Mouse (Mus musculus): ENCODE data around the gene Ablim1.

Gene Ablim1

DNA sequence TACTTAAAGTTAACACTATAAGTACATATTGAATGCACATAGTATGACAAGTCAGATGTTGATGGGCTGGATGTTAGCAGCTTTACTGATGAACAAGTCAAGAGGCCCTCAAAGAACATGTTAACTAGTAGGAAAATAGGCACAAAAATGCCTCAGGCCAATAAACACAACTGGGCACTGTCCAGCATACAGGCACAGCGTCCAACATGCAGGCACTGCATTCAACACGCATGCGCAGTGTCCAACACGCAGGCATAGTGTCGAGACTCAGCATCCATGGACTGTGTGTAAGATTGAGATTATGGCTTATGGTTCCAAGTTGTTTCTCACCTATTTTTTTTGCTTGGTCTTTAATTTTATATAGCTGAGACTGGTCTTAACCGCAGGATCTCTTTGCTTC, 92.1 kb downstream of the Ablim1 start:
- CTCF ChIA-PET = no interaction called here

DNA sequence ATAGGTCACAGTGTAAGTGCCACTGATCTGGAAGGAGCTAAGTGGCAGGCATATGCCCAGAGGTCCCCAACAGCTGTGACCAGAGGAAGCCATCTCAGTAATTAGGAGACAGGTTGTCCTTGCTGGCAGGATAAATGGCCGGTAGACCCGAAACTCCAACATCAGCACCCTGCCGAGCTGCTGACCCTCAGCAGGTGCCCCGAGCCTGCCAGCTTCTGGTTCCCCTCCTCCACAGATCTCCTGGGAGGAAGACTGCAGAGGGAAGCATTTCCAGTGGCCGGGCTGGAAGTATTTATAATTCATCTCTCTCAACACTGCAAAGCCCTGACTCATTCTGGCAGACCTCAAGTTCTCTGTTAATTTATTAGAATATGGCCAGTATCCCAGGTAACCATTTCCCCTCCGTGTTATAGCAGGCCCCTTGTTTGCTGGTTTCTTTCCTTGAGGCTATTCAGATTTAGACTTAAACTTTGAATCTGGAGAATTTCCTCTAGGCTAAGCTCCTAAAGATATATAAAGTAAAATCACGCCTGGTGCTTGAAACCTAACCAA, 93.0 kb downstream of the Ablim1 start:
- CTCF ChIA-PET = no interaction called here

DNA sequence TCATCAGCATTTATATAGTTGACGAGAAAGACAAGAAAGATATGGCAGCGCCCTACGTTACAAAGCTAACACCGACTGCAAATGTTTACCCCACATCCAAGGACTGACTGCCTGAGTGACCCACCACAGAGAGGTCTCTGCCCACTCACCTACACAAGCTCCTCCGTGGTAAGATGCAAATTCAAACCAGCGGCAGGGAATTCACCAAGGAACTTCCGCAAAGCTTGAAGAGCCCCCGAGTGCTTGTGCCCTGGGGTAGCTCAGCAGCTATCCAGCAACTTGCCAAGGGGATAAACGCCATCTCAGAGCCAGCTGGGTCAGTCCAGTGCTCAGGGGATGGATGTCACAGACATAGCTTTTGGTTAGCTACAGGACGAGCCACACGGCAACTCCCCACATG, 95.0 kb downstream of the Ablim1 start:
- CTCF ChIA-PET = no interaction called here

DNA sequence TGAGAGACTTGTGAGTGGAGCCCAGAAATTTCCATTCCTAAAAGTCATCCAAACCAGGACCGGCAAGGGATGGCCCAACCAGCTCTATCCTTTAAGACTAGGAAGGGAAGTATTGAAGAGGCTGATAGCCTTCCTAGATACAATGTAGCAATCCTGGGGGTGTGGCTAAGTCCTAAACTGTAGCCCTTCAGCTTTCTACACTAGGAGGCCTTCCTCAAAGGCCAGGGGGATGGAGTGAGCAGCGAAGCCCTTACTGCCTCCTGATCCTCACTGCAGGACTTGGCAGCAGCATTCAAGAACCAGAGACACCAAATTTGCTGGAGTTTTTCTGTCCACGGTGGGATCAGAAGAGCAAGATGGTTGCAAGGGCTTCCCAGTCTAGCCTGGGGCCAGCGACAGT, 97.6 kb downstream of the Ablim1 start:
- CTCF ChIA-PET = no interaction called here

DNA sequence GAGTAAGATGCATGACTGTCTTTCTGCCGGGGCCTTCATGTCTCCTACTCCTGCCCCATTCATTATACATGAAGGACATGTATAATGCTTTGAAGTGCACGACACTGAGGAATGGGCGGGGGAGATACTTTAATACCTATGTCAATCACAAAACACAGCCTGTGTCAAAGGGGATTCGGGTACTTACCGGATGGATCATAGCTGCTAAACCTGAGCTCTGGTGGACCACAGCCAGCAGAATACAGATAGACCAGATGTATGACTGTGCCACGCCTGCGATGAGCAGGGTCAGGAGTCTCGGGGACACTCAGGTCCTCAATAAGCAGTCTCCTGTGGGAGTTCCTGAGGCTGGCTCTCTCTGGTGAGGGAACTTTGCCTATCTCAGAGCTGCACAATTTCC, 99.2 kb downstream of the Ablim1 start:
- CTCF ChIA-PET = no interaction called here

DNA sequence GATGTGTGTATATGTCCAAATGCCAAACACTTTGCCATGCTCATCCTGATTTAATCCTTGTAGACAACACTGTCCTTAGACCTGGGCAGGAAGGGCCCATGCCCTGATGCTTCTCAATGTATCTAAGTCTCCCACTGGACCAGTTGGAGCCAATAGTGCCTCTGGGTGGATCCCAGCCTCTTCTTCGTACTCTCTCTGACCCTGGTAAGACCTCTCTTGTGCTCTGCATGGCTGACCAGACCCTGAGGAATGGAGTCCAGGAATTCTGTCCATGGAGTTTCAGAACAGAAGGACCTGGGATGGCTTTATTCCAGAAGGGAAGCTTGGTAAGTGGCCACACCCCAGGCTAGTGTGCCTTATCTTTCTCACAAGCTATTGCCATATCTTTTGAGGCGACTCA, 102.3 kb downstream of the Ablim1 start:
- CTCF ChIA-PET = no interaction called here

DNA sequence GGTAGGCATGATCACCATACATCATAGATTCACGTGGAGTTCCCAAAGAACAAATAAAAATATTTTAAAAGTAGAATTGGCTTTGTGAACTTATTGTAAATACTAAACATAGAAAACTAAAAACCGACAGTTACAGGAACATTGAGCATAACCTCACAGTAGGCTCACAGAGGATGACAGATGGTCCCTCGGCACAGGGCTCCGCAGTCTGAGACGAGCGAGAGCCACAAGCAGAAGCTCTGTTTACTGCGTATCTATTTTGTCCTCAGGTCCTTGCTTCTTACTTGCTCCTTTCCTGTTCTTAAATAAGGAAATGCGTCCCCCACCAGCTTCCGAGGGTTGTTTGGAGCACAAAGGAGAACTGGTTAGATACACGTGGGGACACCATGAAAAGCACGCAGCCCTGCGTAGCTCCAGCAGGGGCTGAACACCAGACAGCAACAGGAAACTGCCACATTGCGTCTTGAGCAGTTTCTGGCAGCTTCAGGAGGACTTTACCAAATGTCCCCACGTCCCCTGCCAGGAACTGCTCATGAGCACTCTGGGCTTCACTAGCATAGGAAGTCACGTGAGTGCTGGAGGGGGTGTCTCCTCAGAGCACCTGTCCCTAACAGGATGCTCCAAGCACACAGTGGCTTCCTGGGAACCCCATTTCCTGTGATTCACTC, 103.1 kb downstream of the Ablim1 start:
- CTCF ChIA-PET = no interaction called here

DNA sequence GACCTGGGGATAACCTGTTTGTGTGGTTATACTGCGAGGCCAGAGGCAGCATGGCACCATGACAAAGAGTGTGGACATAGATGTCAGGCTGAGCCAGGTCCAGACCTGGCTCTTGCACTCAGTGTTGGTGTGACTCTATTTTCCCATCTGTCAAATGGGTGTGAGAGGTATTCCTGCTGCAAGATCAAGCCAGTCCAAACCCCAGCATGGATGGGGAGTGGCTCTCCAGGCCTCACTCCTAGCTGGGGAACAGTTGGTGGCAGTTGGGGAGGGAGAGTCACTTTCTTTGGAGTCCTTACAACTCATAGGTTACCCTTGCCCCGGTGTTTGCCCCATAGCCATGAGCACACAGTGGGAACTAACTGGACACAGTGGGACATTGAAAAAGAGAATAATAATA, 103.8 kb downstream of the Ablim1 start:
- CTCF ChIA-PET = no interaction called here

DNA sequence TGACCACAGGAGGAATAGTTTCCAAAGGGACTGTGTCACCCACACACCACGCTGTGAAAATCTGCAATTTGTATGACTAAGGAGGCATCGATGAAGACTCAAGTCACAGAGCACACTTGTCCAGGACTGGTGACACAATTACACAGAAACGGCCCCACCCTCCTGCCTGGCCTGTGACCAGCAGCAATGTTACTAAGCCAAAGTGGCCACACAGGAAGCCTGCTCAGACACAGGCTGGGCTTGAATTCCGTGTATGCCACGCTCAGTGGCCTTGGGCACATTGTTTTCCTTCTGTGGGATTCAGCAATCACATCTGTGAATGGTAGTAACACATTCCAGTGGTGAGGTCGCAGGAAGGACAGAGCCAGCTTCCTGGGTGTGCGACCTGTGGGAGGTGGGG, 110.6 kb downstream of the Ablim1 start:
- CTCF ChIA-PET = no interaction called here

DNA sequence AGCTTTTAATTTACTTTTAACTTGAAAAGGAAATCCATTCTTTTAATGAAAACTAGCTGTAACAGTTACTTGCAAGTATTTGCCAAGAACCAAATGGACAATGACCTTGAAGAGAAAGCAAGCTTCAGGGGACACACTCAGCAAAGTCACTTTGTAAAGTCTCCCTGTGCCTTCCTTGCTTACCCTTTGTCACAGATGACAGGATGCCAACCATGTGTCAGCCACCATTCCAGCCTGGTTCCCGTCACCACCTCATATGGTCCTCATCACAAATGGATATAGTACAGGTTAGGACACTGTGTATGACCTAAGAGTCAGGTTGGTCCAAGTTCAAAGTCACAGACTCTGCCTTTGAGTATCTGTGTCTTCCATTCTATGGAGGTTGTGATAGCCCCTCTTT, 112.2 kb downstream of the Ablim1 start:
- CTCF ChIA-PET = no interaction called here

DNA sequence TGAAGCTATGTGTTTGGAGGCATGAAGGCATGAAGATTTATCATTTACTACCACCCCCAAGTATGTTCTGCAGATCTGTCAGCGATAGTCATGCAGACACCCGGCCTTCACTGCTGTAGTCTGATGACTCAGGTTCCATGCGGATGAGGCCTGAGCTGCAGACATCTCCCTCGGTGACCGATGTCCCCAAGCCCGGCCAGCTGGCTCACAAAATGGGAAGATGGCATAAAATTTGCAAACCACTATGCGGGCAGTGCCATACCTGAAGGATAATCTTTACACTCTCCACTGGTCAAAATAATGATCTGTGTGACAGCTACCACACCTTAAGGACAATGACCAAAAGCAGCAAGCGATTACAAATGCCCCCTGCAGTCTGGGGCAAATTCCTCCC, 113.6 kb downstream of the Ablim1 start:
- CTCF ChIA-PET = interaction anchor here (0.6 kb wide), 1 partner anchor 156 kb away, joined by 3 read pairs; no protein-coding TSS in a partner anchor

DNA sequence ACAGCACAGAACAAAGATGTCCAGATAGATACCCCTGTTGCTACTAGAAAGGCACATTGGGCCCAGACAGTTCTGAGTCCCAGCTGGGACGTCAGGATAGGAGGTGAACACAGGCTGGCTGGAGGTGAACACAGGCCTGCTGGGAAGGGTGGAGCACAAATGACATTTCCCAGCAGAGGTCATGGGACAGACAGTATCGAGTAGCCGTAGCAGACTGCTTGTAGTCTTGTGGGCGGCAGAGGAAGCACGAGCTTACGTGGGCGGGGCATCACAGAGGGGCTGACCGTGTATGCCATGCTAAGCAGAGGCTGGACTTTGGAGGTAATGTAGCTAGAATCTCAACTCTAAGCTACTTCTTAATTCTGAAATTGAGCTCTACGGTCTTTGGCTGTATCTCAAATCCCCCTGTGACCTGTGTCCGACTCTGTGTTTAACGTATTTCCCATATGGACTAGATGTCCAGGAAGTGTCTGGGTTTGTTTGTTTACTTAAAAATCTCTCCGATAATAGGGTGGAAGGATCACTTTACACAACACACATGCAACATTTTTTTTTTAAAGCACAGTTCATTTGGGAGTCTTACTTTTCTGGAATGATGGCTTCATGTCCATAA, 114.1 kb downstream of the Ablim1 start:
- CTCF ChIA-PET = interaction anchor here (0.6 kb wide), 1 partner anchor 156 kb away, joined by 3 read pairs; no protein-coding TSS in a partner anchor

DNA sequence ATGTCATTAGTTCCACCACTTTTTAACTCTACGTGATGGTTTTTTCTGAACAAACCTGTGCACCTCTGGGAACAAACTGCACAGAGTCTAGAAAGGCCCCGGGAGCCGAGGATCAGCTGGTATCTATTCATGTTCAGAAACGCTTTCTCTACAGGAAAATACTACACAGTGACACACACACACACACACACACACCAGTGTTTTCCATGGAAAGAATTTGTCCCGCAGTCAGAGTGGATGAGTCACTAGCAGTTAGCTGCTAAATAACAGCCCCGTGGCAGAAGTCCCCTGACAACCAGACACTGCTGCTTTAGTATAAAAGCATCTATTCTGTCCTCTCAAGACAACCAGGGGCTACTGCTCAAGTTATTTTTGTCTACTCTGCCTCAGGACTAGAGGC, 115.4 kb downstream of the Ablim1 start:
- CTCF ChIA-PET = interaction anchor here (0.7 kb wide), 2 partner anchors 292 to 362 kb away, joined by 6 to 14 read pairs; no protein-coding TSS in a partner anchor

DNA sequence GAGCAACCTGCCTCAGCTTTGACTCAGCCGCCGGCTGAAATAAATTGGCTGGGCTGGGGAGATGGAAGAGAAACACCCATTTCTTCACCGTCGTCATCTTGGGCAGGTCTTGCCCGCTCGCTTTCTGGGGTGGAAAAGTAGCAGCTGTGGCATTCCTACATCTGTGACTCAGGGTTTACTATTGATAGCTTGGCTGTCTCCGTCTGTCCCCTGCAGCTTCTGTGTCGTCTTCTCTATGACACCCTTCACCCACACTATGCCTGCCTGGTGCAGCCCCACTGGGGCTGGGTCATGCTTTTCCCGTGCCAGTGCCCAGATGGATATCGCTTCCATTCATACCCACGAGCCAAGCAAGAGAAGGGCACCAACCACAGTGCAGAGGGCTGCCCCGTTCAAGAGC, 116.2 kb downstream of the Ablim1 start:
- CTCF ChIA-PET = no interaction called here

DNA sequence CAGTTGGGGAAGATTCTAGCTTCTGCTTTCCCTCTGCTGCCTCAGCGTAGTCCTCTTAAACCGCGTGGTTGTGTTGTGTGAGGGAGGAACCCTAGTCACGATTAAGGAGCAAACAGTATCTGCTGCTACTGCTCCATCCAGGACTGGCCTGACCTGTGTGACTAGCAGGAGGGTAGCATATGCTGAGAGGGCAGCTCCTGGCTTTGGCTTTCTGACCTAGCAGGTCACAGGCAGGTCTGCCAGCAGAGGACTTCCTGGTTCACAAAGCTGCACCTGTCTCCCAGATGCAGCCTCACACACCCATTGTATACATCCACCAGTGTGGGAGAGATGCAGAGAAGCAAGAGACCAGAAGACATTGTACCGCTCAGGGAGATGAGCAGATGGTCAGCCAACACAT, 116.7 kb downstream of the Ablim1 start:
- CTCF ChIA-PET = no interaction called here

DNA sequence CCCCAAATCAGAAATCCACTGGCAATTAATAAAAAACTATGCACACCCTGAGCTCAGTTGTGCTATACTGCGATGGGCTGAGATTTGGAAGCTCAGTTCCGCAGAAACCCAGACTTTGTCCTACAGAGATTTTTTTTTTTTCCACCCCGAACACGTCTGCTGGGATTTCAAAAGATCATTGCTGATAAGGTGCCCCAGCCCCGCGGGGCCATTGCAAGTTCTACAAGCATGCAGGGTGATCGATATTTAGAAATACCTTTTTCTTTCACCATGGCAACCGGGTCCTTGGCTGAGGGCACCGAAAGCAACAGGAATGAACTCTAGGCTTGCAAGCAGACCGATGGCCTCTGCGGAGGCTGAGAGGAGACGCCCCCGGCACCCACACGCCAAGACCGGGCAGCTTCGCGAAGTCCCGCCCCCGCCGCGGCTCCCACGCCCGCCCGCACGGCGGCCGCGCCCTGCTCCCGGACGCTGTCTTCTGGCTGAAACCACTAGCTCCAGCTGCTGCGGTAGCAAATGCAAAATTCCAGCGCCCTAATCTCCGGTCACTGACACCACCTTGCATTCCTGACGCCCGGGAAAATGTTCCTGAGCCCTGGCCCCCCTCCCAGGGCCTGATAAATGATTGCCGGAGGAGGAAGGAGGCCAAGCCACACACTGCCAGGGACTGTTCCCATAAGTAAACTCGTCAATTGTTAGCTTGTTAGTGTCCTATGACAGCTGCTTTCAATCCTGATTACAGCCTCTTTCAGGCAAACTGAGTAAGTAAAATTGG, 117.5 kb downstream of the Ablim1 start:
- CTCF ChIA-PET = no interaction called here

DNA sequence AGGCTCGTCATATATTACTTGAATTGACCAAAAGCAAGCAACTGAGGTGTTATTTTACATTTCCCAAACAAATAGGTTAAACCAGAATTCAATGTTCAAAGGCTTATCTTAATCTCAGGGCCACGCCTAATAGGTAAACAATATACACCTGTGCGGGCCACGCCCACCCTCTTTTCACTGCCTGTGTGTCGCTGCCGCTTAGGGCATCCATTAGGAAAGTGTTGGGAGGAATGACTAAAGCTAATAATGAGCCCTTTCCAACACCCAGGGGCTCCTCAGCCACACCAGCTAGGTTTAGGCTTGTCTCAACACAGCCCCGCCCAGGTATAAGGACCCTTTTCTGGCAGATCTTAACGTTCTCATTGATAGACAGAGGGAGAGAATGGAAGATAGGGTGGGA, 118.1 kb downstream of the Ablim1 start:
- CTCF ChIA-PET = no interaction called here

DNA sequence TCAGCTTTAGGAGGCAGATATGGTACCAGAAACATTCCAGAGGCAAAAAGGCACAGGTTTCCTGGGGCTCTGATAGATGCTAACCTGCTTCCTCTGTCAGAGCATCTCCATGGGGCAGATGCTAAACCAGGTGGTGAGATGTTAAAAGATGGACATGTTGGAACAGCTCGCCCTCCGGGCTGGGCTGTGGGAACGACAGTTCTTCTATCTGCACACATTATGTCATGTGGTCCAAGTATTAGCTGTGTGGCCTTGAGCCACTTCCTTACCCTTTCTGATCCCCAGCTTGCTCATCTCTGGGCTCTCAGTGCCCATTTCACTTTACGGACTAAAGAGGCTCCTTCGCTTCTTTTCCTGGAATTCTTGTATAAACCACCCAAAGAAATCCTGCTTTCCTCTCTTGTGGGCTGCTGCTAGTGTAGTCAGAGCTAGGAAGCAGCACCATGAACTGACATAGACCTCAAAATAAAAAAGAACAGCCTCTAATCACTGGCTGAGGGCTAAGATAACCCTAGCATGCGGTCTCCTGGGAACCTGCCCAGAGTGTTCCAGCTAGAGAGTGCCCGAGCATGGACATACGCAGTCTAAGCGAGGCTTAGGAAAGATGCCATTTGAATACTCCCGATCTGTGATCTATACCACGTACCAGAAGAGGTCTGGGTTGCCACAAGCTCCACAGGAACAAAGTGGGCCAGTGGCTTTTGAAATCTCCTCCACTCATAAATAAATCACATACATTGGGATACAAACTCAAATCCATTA, 119.4 kb downstream of the Ablim1 start:
- CTCF ChIA-PET = no interaction called here

DNA sequence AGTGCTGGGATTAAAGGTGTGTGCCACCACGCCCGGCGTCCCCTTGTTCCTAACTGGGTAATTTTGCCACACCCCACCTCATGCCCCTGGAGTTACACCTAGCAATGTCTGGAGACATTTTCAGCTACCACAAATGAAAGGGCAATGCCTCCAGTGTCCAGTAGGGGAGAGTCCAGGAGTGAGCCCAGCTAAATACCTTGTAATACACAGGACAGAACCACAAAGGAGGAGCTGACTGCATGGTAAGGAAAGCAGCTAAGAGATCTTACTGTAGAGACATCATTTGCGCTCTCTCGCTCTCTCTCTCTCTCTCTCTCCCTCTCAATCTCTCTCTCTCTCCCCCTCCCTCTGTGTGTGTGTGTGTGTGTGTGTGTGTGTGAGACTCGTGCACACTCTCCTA, 120.8 kb downstream of the Ablim1 start:
- CTCF ChIA-PET = no interaction called here

DNA sequence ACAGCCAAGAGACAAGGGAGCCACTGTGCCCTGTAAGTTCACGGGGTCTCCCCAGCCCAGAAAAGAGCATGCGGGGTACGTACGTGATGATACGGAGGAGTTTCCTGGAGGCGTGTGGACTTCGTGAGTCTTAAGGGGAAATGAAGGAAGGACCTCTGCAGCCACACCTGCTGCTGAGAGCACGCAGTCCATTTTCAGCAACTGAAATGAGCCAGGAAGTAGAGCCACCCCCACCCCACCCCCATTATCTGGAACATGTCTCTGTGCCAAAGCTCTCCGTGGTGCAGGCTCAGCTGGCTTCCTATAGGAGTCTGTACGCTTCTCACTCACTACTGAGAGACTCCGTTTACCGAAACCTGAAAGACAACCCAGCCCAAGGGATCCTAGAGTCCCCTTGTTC, 121.3 kb downstream of the Ablim1 start:
- CTCF ChIA-PET = no interaction called here

DNA sequence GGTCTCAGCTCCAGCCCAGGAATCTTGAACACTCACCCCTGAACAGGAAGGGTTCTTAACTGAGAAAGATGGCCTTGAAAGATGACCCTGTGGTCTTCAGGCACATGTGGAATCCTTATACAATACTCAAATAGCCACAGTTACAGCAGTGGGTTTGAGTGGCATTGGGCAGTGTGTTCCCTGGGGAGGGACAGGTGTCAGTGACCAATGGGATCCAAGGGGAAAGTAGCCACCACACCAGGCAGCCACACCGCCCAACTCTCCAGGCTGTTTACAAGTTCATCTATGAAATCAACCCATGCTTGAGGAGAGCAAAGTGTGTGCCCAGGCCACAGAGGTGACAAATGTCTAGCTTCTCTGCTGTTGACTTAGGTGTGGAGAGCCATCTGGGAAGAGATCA, 123.6 kb downstream of the Ablim1 start:
- CTCF ChIA-PET = no interaction called here

DNA sequence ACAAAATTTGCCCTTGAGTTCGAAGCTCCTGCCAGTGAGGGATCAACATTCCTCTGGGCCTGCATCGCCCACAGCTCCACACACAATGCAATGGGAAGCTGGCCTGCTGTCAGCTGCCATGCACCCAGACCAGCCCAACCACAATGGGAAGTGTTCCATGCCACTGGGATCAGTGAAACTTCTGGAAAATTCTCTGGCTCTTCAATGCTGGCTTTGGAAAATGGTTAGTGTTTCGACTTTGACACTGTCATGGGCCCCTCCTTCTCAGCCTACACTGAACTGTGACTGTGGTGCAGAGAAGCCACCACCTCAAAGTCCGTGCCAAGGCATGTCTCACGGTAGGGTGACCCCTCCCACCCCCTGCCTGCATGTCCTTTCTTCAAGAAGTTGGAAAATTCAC, 125.3 kb downstream of the Ablim1 start:
- CTCF ChIA-PET = interaction anchor here (0.6 to 0.7 kb wide), 2 partner anchors 9 to 215 kb away, joined by 3 to 11 read pairs; no protein-coding TSS in a partner anchor

All from spleen, embryonic (tissue).